Mouse (Mus musculus) heart, postnatal 0 days (tissue): ENCODE results near the gene Sorcs2. TPM values are rescaled to one million over a fixed set of nuclear protein-coding genes. Genes with fewer than 3 reads are reported as not detected.

Experiments
- ATAC-seq: fragments of 200-750 bp; cut with Nextera tagmentation; 2 replicates; pipeline ENCODE4 v1.8.0; 2017; ENCODE audit warnings: low read depth, moderate number of reproducible peaks, moderate library complexity; ENCODE audit not compliant: insufficient read depth
- DNase-seq: peaks from one replicate; pipeline ENCODE4 v3.0.0-alpha.2; 2016; ENCODE audit warnings: low spot score
- H3K27ac ChIP-seq: fragments of 300-500 bp; sonication (generic); 2 replicates; pipeline ENCODE4 v1.5.1; 2014; ENCODE audit warnings: low read depth, mild to moderate bottlenecking
- H3K27me3 ChIP-seq: fragments of 300-500 bp; sonication (generic); 2 replicates; pipeline ENCODE4 v1.6.1; 2014; ENCODE audit warnings: low read length, mixed read lengths; ENCODE audit not compliant: control insufficient read depth, insufficient read depth
- H3K36me3 ChIP-seq: fragments of 300-500 bp; sonication (generic); replicated peaks from 2 replicates; pipeline ENCODE4 v1.6.1; 2014; ENCODE audit warnings: low read length, mixed read lengths; ENCODE audit not compliant: control insufficient read depth, insufficient read depth
- H3K4me1 ChIP-seq: fragments of 300-500 bp; sonication (generic); 2 replicates; pipeline ENCODE4 v1.6.1; 2014; ENCODE audit warnings: antibody characterized with exemption; ENCODE audit not compliant: control insufficient read depth, insufficient read depth
- H3K4me2 ChIP-seq: fragments of 300-500 bp; sonication (generic); 2 replicates; pipeline ENCODE4 v1.6.1; 2014; ENCODE audit warnings: low read depth, mild to moderate bottlenecking, low read length, moderate library complexity
- H3K4me3 ChIP-seq: fragments of 300-500 bp; sonication (generic); 2 replicates; pipeline ENCODE4 v1.5.1; 2014; ENCODE audit warnings: low read depth, low read length
- H3K9ac ChIP-seq: fragments of 300-500 bp; sonication (generic); replicated peaks from 2 replicates; pipeline ENCODE4 v1.6.1; 2014; ENCODE audit warnings: low read depth, low read length, mixed read lengths
- H3K9me3 ChIP-seq: fragments of 300-500 bp; sonication (generic); replicated peaks from 2 replicates; pipeline ENCODE4 v1.6.1; 2016; ENCODE audit warnings: low read length; ENCODE audit not compliant: control insufficient read depth
- CTCF ChIP-seq: IDR thresholded peaks from 2 replicates; pipeline ENCODE4 v1.5.1; 2016; ENCODE audit warnings: antibody characterized with exemption, control low read depth, low read depth
- EP300 ChIP-seq: IDR thresholded peaks from 2 replicates; pipeline ENCODE4 v1.6.1; 2016; ENCODE audit warnings: antibody characterized with exemption, low read depth
- WGBS: fragments of 180-500 bp; shearing (Covaris S2); extraction: QIAGEN DNeasy Blood & Tissue Kit; methylation state at CpG from one replicate; pipeline ENCODE4 v1.1.7; 2014; 5-methylcytosine and 5-hydroxymethylcytosine counted together
- polyA plus RNA-seq: library from polyadenylated mRNA; unstranded; fragments of >200 nt; fragmentation: Nextera tagmentation; extraction: Ambion mirVana; gene quantifications from 2 replicates; pipeline ENCODE4 v1.2.1, GENCODE M21; 2015
- total RNA-seq: library from RNA; depleted of rRNA; stranded (reverse); fragments of >200 nt; gene quantifications from 2 replicates; pipeline ENCODE4 v1.2.3, GENCODE M21; 2014; ENCODE audit warnings: low replicate concordance

Gene Sorcs2
- total and polyA plus RNA-seq, 2 experiments from 2014 or later, result 3.7 to 32.6 TPM

GRCm38 (mm10) chr5:36424676-36425075, 26.7 kb upstream of the Sorcs2 start:
- H3K4me3 ChIP-seq, result no peak overlapping the region
- H3K27ac ChIP-seq, result no peak overlapping the region
- no peak for TF ChIP-seq CTCF
- TF ChIP-seq EP300, result no peak
- ATAC-seq, result no peak
- H3K27me3 ChIP-seq, result peaks cover 14% of the 10 kb centered on the region
- H3K4me1 ChIP-seq, result no peaks in the 10 kb centered on the region
- no peak overlapping the region for H3K9ac ChIP-seq
- H3K9me3 ChIP-seq, result peaks cover 3% of the 10 kb centered on the region; the same call in 1 of the 2 replicates
- H3K36me3 ChIP-seq, result no peaks in the 10 kb centered on the region
- no peak overlapping the region for H3K4me2 ChIP-seq
- DNase-seq, result no peak

- DNase-seq (no peak), ATAC-seq (no peak)
- no peaks in the 10 kb centered on the region for H3K36me3 ChIP-seq
- H3K4me3 ChIP-seq, result no peak overlapping the region
- H3K27me3 ChIP-seq, result peaks cover 14% of the 10 kb centered on the region
- no peak overlapping the region for H3K9ac ChIP-seq
- peaks cover 3% of the 10 kb centered on the region; the same call in 1 of the 2 replicates for H3K9me3 ChIP-seq
- TF ChIP-seq EP300 (no peak), CTCF (no peak)
- no peaks in the 10 kb centered on the region for H3K4me1 ChIP-seq
- no peak overlapping the region for H3K27ac ChIP-seq
- no peak overlapping the region for H3K4me2 ChIP-seq
Measured at GRCm38 (mm10) chr5:36422689-36423088, 24.8 kb upstream of the Sorcs2 start.

GRCm38 (mm10) chr5:36419861-36420260, 21.9 kb upstream of the Sorcs2 start:
- TF ChIP-seq EP300 (no peak), CTCF (no peak)

GRCm38 (mm10) chr5:36414712-36415331, 16.9 kb upstream of the Sorcs2 start:
- no peaks in the 10 kb centered on the region for H3K36me3 ChIP-seq
- H3K4me3 ChIP-seq, result no peak overlapping the region
- no peak overlapping the region for H3K9ac ChIP-seq
- TF ChIP-seq CTCF (no peak), EP300 (no peak)
- DNase-seq (no peak), ATAC-seq (no peak; the same call in 1 of the 2 replicates)
- 31% methylated on average over 6 of the region's 6 CpGs for WGBS
- no peaks in the 10 kb centered on the region for H3K9me3 ChIP-seq
- H3K27ac ChIP-seq, result no peak overlapping the region
- no peaks in the 10 kb centered on the region for H3K4me1 ChIP-seq
- H3K4me2 ChIP-seq, result no peak overlapping the region
- 0 out of 2 replicates have a peak, but pooled peaks cover 5% of the 10 kb centered on the region for H3K27me3 ChIP-seq

More at GRCm38 (mm10) chr5:36419861-36420260, 21.9 kb upstream of the Sorcs2 start:
- no peak for ATAC-seq
- H3K27ac ChIP-seq, result no peak overlapping the region
- H3K9ac ChIP-seq, result no peak overlapping the region
- 67% methylated on average over 3 of the region's 3 CpGs for WGBS
- H3K4me3 ChIP-seq, result no peak overlapping the region
- H3K36me3 ChIP-seq, result no peaks in the 10 kb centered on the region
- no peaks in the 10 kb centered on the region for H3K4me1 ChIP-seq
- no peak overlapping the region for H3K4me2 ChIP-seq
- peaks cover 3% of the 10 kb centered on the region; the same call in 1 of the 2 replicates for H3K9me3 ChIP-seq
- no peak for DNase-seq
- peaks cover 3% of the 10 kb centered on the region for H3K27me3 ChIP-seq

GRCm38 (mm10) chr5:36398463-36399364, 775 bp upstream of the Sorcs2 start:
- TF ChIP-seq EP300, result no peak
- TF ChIP-seq CTCF, result peak; percentile 63
- H3K9me3 ChIP-seq, result no peaks in the 10 kb centered on the region
- no peak overlapping the region for H3K9ac ChIP-seq
- 11% methylated on average over 18 of the region's 18 CpGs for WGBS
- peak overlapping the region; percentile 99; the same call in 1 of the 2 replicates for H3K4me2 ChIP-seq
- no peak overlapping the region for H3K27ac ChIP-seq
- DNase-seq (peak; percentile 57), ATAC-seq (peak; percentile 35; the same call in 1 of the 2 replicates)
- H3K27me3 ChIP-seq, result peaks cover 35% of the 10 kb centered on the region
- no peaks in the 10 kb centered on the region for H3K36me3 ChIP-seq
- H3K4me1 ChIP-seq, result peaks cover 12% of the 10 kb centered on the region; the same call in 1 of the 2 replicates
- no peak overlapping the region for H3K4me3 ChIP-seq
